9 mouse cellular contexts compared by ENCODE assay signal in the genomic region with DNA sequence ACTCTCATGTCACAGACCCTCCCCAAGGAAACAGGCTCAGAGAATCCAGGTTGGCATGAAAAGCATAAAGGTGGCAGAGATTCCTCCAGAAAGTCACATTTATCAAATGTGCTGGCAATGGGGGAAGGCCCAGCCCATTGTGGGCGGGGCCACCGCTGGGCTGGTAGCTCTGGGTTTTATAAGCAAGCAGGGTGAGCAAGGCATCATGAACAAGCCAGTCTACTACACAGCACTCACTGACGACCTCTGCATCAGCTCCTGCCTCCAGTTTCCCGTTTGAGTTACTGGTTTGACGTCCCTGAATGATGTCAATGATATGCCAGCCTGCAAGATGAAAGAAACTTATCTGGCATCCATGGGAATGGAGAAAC. TPM values are rescaled to one million over a fixed set of nuclear protein-coding genes. Genes with fewer than 3 reads are reported as not detected.
A peak's percentile ranks its signal among the peaks of the same experiment; 100 is the strongest.
DNase-seq lines count a peak whose midpoint lies in the region; ATAC-seq lines count a peak whose summit lies in the region.
"Had no signal": no experiment of that assay in that cellular context is flagged by ENCODE, and none has a peak within 500 bp of the region (broad histone marks: within the 10 kb centered on the region; RNA-seq: fewer than 3 reads in every experiment).

No protein-coding gene starts in this region.

- DNase-seq in heart, postnatal 10 days = no peak
- DNase-seq in CD4-positive, CD25-positive, alpha-beta regulatory T cell, adult 2 months (ENCODE audit: low read depth, low spot score) = peak; percentile 71
- peak; percentile 58 for DNase-seq in c-Kit-positive CD71-positive TER-119-negative erythroid progenitor cells, embryonic 14.5 days (ENCODE audit: low read depth)
- peak; percentile 55 for DNase-seq in liver, embryonic 13.5 days
- no peak for DNase-seq in yolk sac, embryonic 10.5 days (ENCODE audit: low spot score)

- no peaks in the 10 kb centered on the region for H3K36me3 ChIP-seq in heart, embryonic 11.5 days (ENCODE audit: control insufficient read depth, insufficient read depth, low read length)
- H3K36me3 ChIP-seq in liver, embryonic 13.5 days = no peaks in the 10 kb centered on the region
- no peaks in the 10 kb centered on the region for H3K36me3 ChIP-seq in hindbrain, embryonic 12.5 days

- peak overlapping the region; percentile 20; the same call in 1 of the 2 replicates for H3K4me2 ChIP-seq in heart, embryonic 11.5 days
- peak overlapping the region; percentile 70 for H3K4me2 ChIP-seq in liver, embryonic 13.5 days
- no peak overlapping the region for H3K4me2 ChIP-seq in hindbrain, embryonic 12.5 days (replicated peaks)

- peaks cover 11% of the 10 kb centered on the region for H3K4me1 ChIP-seq in heart, embryonic 11.5 days (ENCODE audit: control insufficient read depth, insufficient read depth, low read length)
- peaks cover 34% of the 10 kb centered on the region for H3K4me1 ChIP-seq in liver, embryonic 13.5 days (replicated peaks)
- peaks cover 11% of the 10 kb centered on the region; the same call in 1 of the 2 replicates for H3K4me1 ChIP-seq in hindbrain, embryonic 12.5 days

- H3K9ac ChIP-seq in heart, embryonic 11.5 days (ENCODE audit: low read depth, low read length) = no peak overlapping the region
- peak overlapping the region; percentile 57 for H3K9ac ChIP-seq in liver, embryonic 13.5 days
- H3K9ac ChIP-seq in hindbrain, embryonic 12.5 days = no peak overlapping the region

- no peaks in the 10 kb centered on the region for H3K9me3 ChIP-seq in heart, embryonic 11.5 days (replicated peaks; ENCODE audit: control insufficient read depth, low read length)
- H3K9me3 ChIP-seq in liver, embryonic 13.5 days (replicated peaks) = no peaks in the 10 kb centered on the region
- no peaks in the 10 kb centered on the region for H3K9me3 ChIP-seq in hindbrain, embryonic 12.5 days (replicated peaks)

- ATAC-seq in heart, embryonic 11.5 days (replicated peaks; ENCODE audit: insufficient number of reproducible peaks, low FRiP score, low TSS enrichment) = no peak
- ATAC-seq in liver, embryonic 13.5 days (ENCODE audit: low read depth) = peak; percentile 83
- no peak for ATAC-seq in cerebellum, adult (ENCODE audit: insufficient number of reproducible peaks, low FRiP score, low TSS enrichment)
- no peak for ATAC-seq in hindbrain, embryonic 12.5 days (ENCODE audit: low FRiP score)

- no peak overlapping the region for H3K4me3 ChIP-seq in heart, embryonic 11.5 days (ENCODE audit: low read depth, low read length)
- peak overlapping the region; percentile 40 for H3K4me3 ChIP-seq in liver, embryonic 13.5 days (replicated peaks)
- no peak overlapping the region for H3K4me3 ChIP-seq in hindbrain, embryonic 12.5 days

- WGBS in heart, embryonic 11.5 days (ENCODE audit: insufficient replicate concordance) = 24% methylated on average over 5 of the region's 5 CpGs
- WGBS in liver, embryonic 13.5 days (ENCODE audit: insufficient replicate concordance) = 15% methylated on average over 5 of the region's 5 CpGs
- WGBS in hindbrain, embryonic 12.5 days = 42% methylated on average over 5 of the region's 5 CpGs

- no peaks in the 10 kb centered on the region for H3K27me3 ChIP-seq in heart, embryonic 11.5 days (ENCODE audit: control insufficient read depth, insufficient read depth, low read length)
- H3K27me3 ChIP-seq in liver, embryonic 13.5 days = 0 out of 2 replicates have a peak, but pooled peaks cover 9% of the 10 kb centered on the region
- H3K27me3 ChIP-seq in hindbrain, embryonic 12.5 days = no peaks in the 10 kb centered on the region

- no peak overlapping the region for H3K27ac ChIP-seq in heart, embryonic 11.5 days (ENCODE audit: low read depth, low read length)
- peak overlapping the region; percentile 81 for H3K27ac ChIP-seq in liver, embryonic 13.5 days
- no peak overlapping the region for H3K27ac ChIP-seq in hindbrain, embryonic 12.5 days

- intact Hi-C loops in heart, postnatal 10 days (cut with DNase I) = no loop called here

RNA-seq across cellular contexts. Expression of a gene that starts 10.0 kb away (rescaled TPM):
- 55.0 and 60.0 TPM in 2 replicates for polyA plus RNA-seq in heart, embryonic 11.5 days (2014; fragmentation: Nextera tagmentation; extraction: Ambion mirVana)
- 100 to 1,000 TPM; 162 to 168 TPM for total RNA-seq in heart, postnatal 10 days (2021)
- polyA plus RNA-seq in liver, embryonic 13.5 days (2015; fragmentation: Nextera tagmentation; extraction: Ambion mirVana) = 45.0 and 58.2 TPM in 2 replicates
- 46.9 and 47.7 TPM in 2 replicates for polyA plus RNA-seq in hindbrain, embryonic 12.5 days (2016; fragmentation: Nextera tagmentation; extraction: Ambion mirVana)

RNA-seq across cellular contexts. Expression of a gene that starts 36.2 kb away (rescaled TPM):
- 18.7 and 20.4 TPM in 2 replicates for polyA plus RNA-seq in heart, embryonic 11.5 days (2014; fragmentation: Nextera tagmentation; extraction: Ambion mirVana)
- total RNA-seq in heart, postnatal 10 days (2021) = 10 to 100 TPM; 36.9 to 37.0 TPM
- 7.2 and 7.4 TPM in 2 replicates for polyA plus RNA-seq in liver, embryonic 13.5 days (2015; fragmentation: Nextera tagmentation; extraction: Ambion mirVana)
- polyA plus RNA-seq in hindbrain, embryonic 12.5 days (2016; fragmentation: Nextera tagmentation; extraction: Ambion mirVana) = 64.1 and 77.2 TPM in 2 replicates

RNA-seq across cellular contexts. Expression of a gene that starts 52.2 kb away (rescaled TPM):
- polyA plus RNA-seq in heart, embryonic 11.5 days (2014; fragmentation: Nextera tagmentation; extraction: Ambion mirVana) = 31.5 and 33.0 TPM in 2 replicates
- 10 to 100 TPM; 19.4 to 19.7 TPM for total RNA-seq in heart, postnatal 10 days (2021)
- 1.1 and 1.5 TPM in 2 replicates for polyA plus RNA-seq in liver, embryonic 13.5 days (2015; fragmentation: Nextera tagmentation; extraction: Ambion mirVana)
- 2.0 and 2.1 TPM in 2 replicates for polyA plus RNA-seq in hindbrain, embryonic 12.5 days (2016; fragmentation: Nextera tagmentation; extraction: Ambion mirVana)
- total RNA-seq: hematopoietic stem cell, adult 5-6 weeks had no signal

Comparison
In these comparisons a context has a peak if more than half of its experiments do, and no peak if none do; other contexts are left out.
1. DNase-seq: peak in CD4-positive, CD25-positive, alpha-beta regulatory T cell, adult 2 months (single experiment), c-Kit-positive CD71-positive TER-119-negative erythroid progenitor cells, embryonic 14.5 days (single experiment) and liver, embryonic 13.5 days (single experiment); none in heart, postnatal 10 days (0 of 2) and yolk sac, embryonic 10.5 days (single experiment).
2. RNA of a gene that starts 52.2 kb away (polyA plus RNA-seq): 31.5 to 33.0 TPM in heart, embryonic 11.5 days; 2.0 to 2.1 TPM in hindbrain, embryonic 12.5 days and 1.1 to 1.5 TPM in liver, embryonic 13.5 days; every median in the first group is over 10 times any median in the second.